15 mouse cellular contexts compared by ENCODE assay signal in genomic region chr12:53060903-53061302, GRCm38 (mm10).
DNase-seq lines count a peak whose midpoint lies in the region; ATAC-seq and TF ChIP-seq lines count a peak whose summit lies in the region.
"Had no signal": no experiment of that assay in that cellular context is flagged by ENCODE, and none has a peak within 500 bp of the region (broad histone marks: within the 10 kb centered on the region; RNA-seq: fewer than 3 reads in every experiment).

No protein-coding gene starts in this region.

- peaks cover 23% of the 10 kb centered on the region for H3K4me1 ChIP-seq in limb, embryonic 12.5 days (replicated peaks)
- H3K4me1 ChIP-seq in limb, embryonic 10.5 days = peaks cover 33% of the 10 kb centered on the region
- H3K4me1 ChIP-seq in forebrain, embryonic 12.5 days = peaks cover 62% of the 10 kb centered on the region
- H3K4me1 ChIP-seq in hindbrain, postnatal 0 days (ENCODE audit: insufficient read depth, low read length) = peaks cover 5% of the 10 kb centered on the region; the same call in 1 of the 2 replicates
- H3K4me1 ChIP-seq in neural tube, embryonic 14.5 days (ENCODE audit: control insufficient read depth, insufficient read depth, low read length) = peaks cover 33% of the 10 kb centered on the region

- H3K36me3 ChIP-seq in limb, embryonic 12.5 days = no peaks in the 10 kb centered on the region
- H3K36me3 ChIP-seq in limb, embryonic 10.5 days = no peaks in the 10 kb centered on the region
- H3K36me3 ChIP-seq in forebrain, embryonic 12.5 days (replicated peaks) = no peaks in the 10 kb centered on the region
- H3K36me3 ChIP-seq in hindbrain, postnatal 0 days (ENCODE audit: insufficient read depth, low read length) = no peaks in the 10 kb centered on the region
- H3K36me3 ChIP-seq in neural tube, embryonic 14.5 days (ENCODE audit: control insufficient read depth, insufficient read depth, low read length) = no peaks in the 10 kb centered on the region
- H3K36me3 ChIP-seq: limb, embryonic 15.5 days had no signal

- 0 out of 2 replicates have a peak overlapping the region, but pooled peaks have one; percentile 4 for H3K27ac ChIP-seq in limb, embryonic 12.5 days
- H3K27ac ChIP-seq in limb, embryonic 10.5 days = no peak overlapping the region
- H3K27ac ChIP-seq in forebrain, embryonic 12.5 days = peak overlapping the region; percentile 82
- H3K27ac ChIP-seq in hindbrain, postnatal 0 days = peak overlapping the region; percentile 49
- peak overlapping the region; percentile 40; the same call in 1 of the 2 replicates for H3K27ac ChIP-seq in neural tube, embryonic 14.5 days (ENCODE audit: low read depth, low read length)
- H3K27ac ChIP-seq: heart, adult 2 months; kidney, postnatal 0 days; limb, embryonic 15.5 days had no signal

- DNase-seq in limb, embryonic 10.5 days (ENCODE audit: low spot score) = no peak
- peak; percentile 33 for DNase-seq in hindbrain, postnatal 0 days (ENCODE audit: low spot score)
- DNase-seq in thymus, postnatal 14 days = no peak
- no peak for DNase-seq in adrenal gland, adult 8-10 months
- DNase-seq: adrenal gland, postnatal 10 days; heart, adult 2 months; layer of hippocampus, postnatal 36 days; lung, postnatal 14 days; right cerebral cortex, postnatal 14 days had no signal

- H3K9ac ChIP-seq in limb, embryonic 12.5 days (replicated peaks) = no peak overlapping the region
- H3K9ac ChIP-seq in forebrain, embryonic 12.5 days = no peak overlapping the region
- H3K9ac ChIP-seq in hindbrain, postnatal 0 days (replicated peaks; ENCODE audit: low read length) = no peak overlapping the region
- no peak overlapping the region for H3K9ac ChIP-seq in neural tube, embryonic 14.5 days (replicated peaks; ENCODE audit: low read depth, low read length)
- H3K9ac ChIP-seq: limb, embryonic 15.5 days had no signal

- ATAC-seq in limb, embryonic 12.5 days (ENCODE audit: insufficient number of reproducible peaks, insufficient read depth, low FRiP score, low TSS enrichment, low read depth) = no peak
- 0 out of 2 replicates have a peak, but pooled peaks have one; percentile 37 for ATAC-seq in forebrain, embryonic 12.5 days (ENCODE audit: low FRiP score)
- ATAC-seq in hindbrain, postnatal 0 days = no peak
- ATAC-seq in neural tube, embryonic 14.5 days (ENCODE audit: low read depth) = no peak
- ATAC-seq in megakaryocyte-erythroid progenitor cell, adult 5-6 weeks (replicated peaks; ENCODE audit: low FRiP score, low TSS enrichment, poor library complexity, severe bottlenecking) = no peak

- H3K9me3 ChIP-seq in limb, embryonic 12.5 days = no peaks in the 10 kb centered on the region
- H3K9me3 ChIP-seq in limb, embryonic 10.5 days (replicated peaks) = no peaks in the 10 kb centered on the region
- no peaks in the 10 kb centered on the region for H3K9me3 ChIP-seq in forebrain, embryonic 12.5 days
- no peaks in the 10 kb centered on the region for H3K9me3 ChIP-seq in hindbrain, postnatal 0 days (ENCODE audit: low read length)
- no peaks in the 10 kb centered on the region for H3K9me3 ChIP-seq in neural tube, embryonic 14.5 days (ENCODE audit: control insufficient read depth, low read length)
- H3K9me3 ChIP-seq: limb, embryonic 15.5 days had no signal

- no peak for TF ChIP-seq CTCF in hindbrain, postnatal 0 days (IDR thresholded peaks at IDR 0.05; ENCODE audit: low read depth)

- no peak overlapping the region for H3K4me2 ChIP-seq in limb, embryonic 12.5 days
- peak overlapping the region; percentile 28 for H3K4me2 ChIP-seq in forebrain, embryonic 12.5 days
- no peak overlapping the region for H3K4me2 ChIP-seq in hindbrain, postnatal 0 days (ENCODE audit: low read depth, low read length)
- no peak overlapping the region for H3K4me2 ChIP-seq in neural tube, embryonic 14.5 days (ENCODE audit: low read depth, low read length)

- 72% methylated on average over 6 of the region's 6 CpGs for WGBS in limb, embryonic 12.5 days
- WGBS in limb, embryonic 10.5 days = 88% methylated on average over 6 of the region's 6 CpGs
- WGBS in forebrain, embryonic 12.5 days = 14% methylated on average over 6 of the region's 6 CpGs
- 28% methylated on average over 6 of the region's 6 CpGs for WGBS in hindbrain, postnatal 0 days
- 37% methylated on average over 6 of the region's 6 CpGs for WGBS in neural tube, embryonic 14.5 days

- H3K4me3 ChIP-seq in limb, embryonic 12.5 days (replicated peaks) = no peak overlapping the region
- no peak overlapping the region for H3K4me3 ChIP-seq in limb, embryonic 10.5 days
- no peak overlapping the region for H3K4me3 ChIP-seq in forebrain, embryonic 12.5 days (replicated peaks)
- no peak overlapping the region for H3K4me3 ChIP-seq in hindbrain, postnatal 0 days (ENCODE audit: low read length)
- no peak overlapping the region for H3K4me3 ChIP-seq in neural tube, embryonic 14.5 days (ENCODE audit: low read depth, low read length)
- H3K4me3 ChIP-seq: heart, adult 2 months; limb, embryonic 15.5 days had no signal

- H3K27me3 ChIP-seq in limb, embryonic 12.5 days = no peaks in the 10 kb centered on the region
- H3K27me3 ChIP-seq in limb, embryonic 10.5 days (ENCODE audit: low read depth, poor library complexity, severe bottlenecking) = no peaks in the 10 kb centered on the region
- no peaks in the 10 kb centered on the region for H3K27me3 ChIP-seq in forebrain, embryonic 12.5 days
- no peaks in the 10 kb centered on the region for H3K27me3 ChIP-seq in hindbrain, postnatal 0 days (ENCODE audit: insufficient read depth, low read length)
- no peaks in the 10 kb centered on the region for H3K27me3 ChIP-seq in neural tube, embryonic 14.5 days (ENCODE audit: control insufficient read depth, insufficient read depth, low read length)
- H3K27me3 ChIP-seq: limb, embryonic 15.5 days had no signal
